Mouse (Mus musculus) adipocyte (in vitro differentiated cells): ENCODE measurements around the gene Gm13694.
A peak's percentile ranks its signal among the peaks of the same experiment; 100 is the strongest.

Experiments used
- DNase-seq: peaks from one replicate; pipeline ENCODE4 v3.0.0-alpha.2; 2016; ENCODE audit warnings: low spot score

Gm13694 gene

DNA sequence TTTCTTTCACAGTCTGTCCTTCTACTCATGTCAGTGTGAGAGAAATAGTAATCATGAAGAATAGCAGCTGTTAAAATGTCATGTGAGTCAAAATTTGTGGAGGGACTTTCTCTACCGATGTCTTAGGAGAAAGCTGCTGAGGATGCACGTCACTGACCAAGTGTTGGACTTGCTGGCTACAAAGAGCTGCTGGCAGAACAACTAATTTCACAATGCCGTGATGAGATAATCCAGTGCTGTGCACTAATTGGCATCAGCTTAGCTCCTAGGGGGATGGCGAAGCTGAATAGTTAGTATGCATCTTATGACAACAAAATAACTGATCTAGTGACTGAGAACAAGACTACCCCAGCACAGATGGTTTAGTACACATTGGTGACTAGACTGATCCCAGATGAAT is 46.5 kb downstream of the Gm13694 start:
- peak; percentile 87 for DNase-seq
